Mouse (Mus musculus): ENCODE results near the gene 1700021F07Rik.

The 1700021F07Rik gene

GRCm38 (mm10) chr2:173522376-173522775 lies at the start of gene 1700021F07Rik:
Gene 1700021F07Rik (plus strand): TSS chr2:173522586.
- no peak for DNase-seq (ENCODE audit: low spot score)

- no peak for DNase-seq (ENCODE audit: low spot score)
These were observed 49.2 kb upstream of the 1700021F07Rik start for GRCm38 (mm10) chr2:173473233-173473632.

- no peak for DNase-seq (ENCODE audit: low spot score)
These were observed 43.3 kb upstream of the 1700021F07Rik start for GRCm38 (mm10) chr2:173479050-173479449.

- DNase-seq (ENCODE audit: low spot score), result no peak
These were observed 37.9 kb upstream of the 1700021F07Rik start for GRCm38 (mm10) chr2:173484486-173484885.

- no peak for DNase-seq (ENCODE audit: low spot score)
These were observed 22.8 kb upstream of the 1700021F07Rik start for GRCm38 (mm10) chr2:173499612-173500011.

GRCm38 (mm10) chr2:173513977-173514376 lies 8.4 kb upstream of the 1700021F07Rik start:
- no peak for DNase-seq (ENCODE audit: low spot score)

GRCm38 (mm10) chr2:173515186-173515585 lies 7.2 kb upstream of the 1700021F07Rik start:
- no peak for DNase-seq (ENCODE audit: low spot score)

- no peak for DNase-seq (ENCODE audit: low spot score)
These were observed 6.1 kb upstream of the 1700021F07Rik start for GRCm38 (mm10) chr2:173516150-173516855.

- DNase-seq (ENCODE audit: low spot score), result no peak
These were observed 6.1 kb downstream of the 1700021F07Rik start for GRCm38 (mm10) chr2:173528493-173528892.

GRCm38 (mm10) chr2:173532711-173533462 lies 10.5 kb downstream of the 1700021F07Rik start:
- no peak for DNase-seq (ENCODE audit: low spot score)

- no peak for DNase-seq (ENCODE audit: low spot score)
These were observed 12.2 kb downstream of the 1700021F07Rik start for GRCm38 (mm10) chr2:173534581-173534980.

GRCm38 (mm10) chr2:173535390-173535789 lies 13.0 kb downstream of the 1700021F07Rik start:
- no peak for DNase-seq (ENCODE audit: low spot score)

- DNase-seq (ENCODE audit: low spot score), result no peak
These were observed 13.5 kb downstream of the 1700021F07Rik start for GRCm38 (mm10) chr2:173535886-173536285.

- DNase-seq (ENCODE audit: low spot score), result no peak
These were observed 17.4 kb downstream of the 1700021F07Rik start for GRCm38 (mm10) chr2:173539781-173540180.

GRCm38 (mm10) chr2:173541748-173542147 lies 19.4 kb downstream of the 1700021F07Rik start:
- DNase-seq (ENCODE audit: low spot score), result no peak

GRCm38 (mm10) chr2:173542716-173543115 lies 20.3 kb downstream of the 1700021F07Rik start:
- DNase-seq (ENCODE audit: low spot score), result no peak

GRCm38 (mm10) chr2:173545992-173546703 lies 23.8 kb downstream of the 1700021F07Rik start:
- peak; percentile 35 for DNase-seq (ENCODE audit: low spot score)

GRCm38 (mm10) chr2:173549236-173549635 lies 26.9 kb downstream of the 1700021F07Rik start:
- no peak for DNase-seq (ENCODE audit: low spot score)

- DNase-seq (ENCODE audit: low spot score), result peak; percentile 21
These were observed 28.3 kb downstream of the 1700021F07Rik start for GRCm38 (mm10) chr2:173550681-173551080.

- DNase-seq (ENCODE audit: low spot score), result no peak
These were observed 31.5 kb downstream of the 1700021F07Rik start for GRCm38 (mm10) chr2:173553863-173554262.

- DNase-seq (ENCODE audit: low spot score), result no peak
These were observed 36.5 kb downstream of the 1700021F07Rik start for GRCm38 (mm10) chr2:173558754-173559396.

- peak; percentile 15 for DNase-seq (ENCODE audit: low spot score)
These were observed 39.6 kb downstream of the 1700021F07Rik start for GRCm38 (mm10) chr2:173561851-173562442.

Measured in ovary, adult 18-20 months (tissue).